Mouse (Mus musculus) G1E (cell line): Measurements from ENCODE around the gene Lrriq4. TPM values are rescaled to one million over a fixed set of nuclear protein-coding genes. Genes with fewer than 3 reads are reported as not detected.

Source experiments
- ATAC-seq: 2 replicates; pipeline ENCODE4 v1.8.0; 2016; ENCODE audit warnings: mild to moderate bottlenecking; ENCODE audit not compliant: insufficient number of reproducible peaks, poor library complexity, low FRiP score, severe bottlenecking; ENCODE audit errors: extremely low read depth
- DNase-seq: peaks from one replicate; pipeline ENCODE4 v3.0.0; 2012; ENCODE audit warnings: low spot score
- H3K27me3 ChIP-seq: 2 replicates; pipeline ENCODE4 v1.6.1; 2012; ENCODE audit warnings: mild to moderate bottlenecking, low read length, inconsistent platforms; ENCODE audit not compliant: insufficient read depth
- H3K36me3 ChIP-seq: replicated peaks from 2 replicates; pipeline ENCODE3; 2012; ENCODE audit warnings: mild to moderate bottlenecking, inconsistent platforms
- H3K4me1 ChIP-seq: 2 replicates; pipeline ENCODE4 v1.6.1; 2012; ENCODE audit warnings: low read depth, low read length, inconsistent platforms, mixed read lengths; ENCODE audit not compliant: insufficient read depth
- H3K4me3 ChIP-seq: 2 replicates; pipeline ENCODE4 v1.5.1; 2012; ENCODE audit warnings: low read depth, mild to moderate bottlenecking, inconsistent platforms, low read length, moderate library complexity, mixed read lengths
- H3K9me3 ChIP-seq: replicated peaks from 2 replicates; pipeline ENCODE4 v1.6.1; 2012; ENCODE audit warnings: inconsistent platforms
- CTCF ChIP-seq: IDR thresholded peaks from 2 replicates; pipeline ENCODE4 v1.5.1; 2012; ENCODE audit warnings: low read depth, low read length, inconsistent platforms, mixed read lengths
- GATA1 ChIP-seq: IDR thresholded peaks from 2 replicates; pipeline ENCODE4 v1.6.1; 2012; ENCODE audit warnings: borderline replicate concordance, low read length, inconsistent platforms, mixed read lengths
- GATA2 ChIP-seq: IDR thresholded peaks from 2 replicates; pipeline ENCODE4 v1.6.1; 2012; ENCODE audit warnings: low read depth, low read length, inconsistent platforms, borderline replicate concordance
- POLR2AphosphoS5 ChIP-seq: IDR thresholded peaks from 2 replicates; pipeline ENCODE4 v1.6.1; 2012; ENCODE audit warnings: low read depth, low read length, inconsistent platforms; ENCODE audit not compliant: insufficient replicate concordance
- TAL1 ChIP-seq: conservative IDR thresholded peaks from 2 replicates; pipeline ENCODE4 v1.6.1; 2012; ENCODE audit warnings: low read depth, low read length, inconsistent platforms, mixed read lengths
- polyA plus RNA-seq: library from polyadenylated mRNA; stranded (reverse); fragments of >175 nt; gene quantifications from 2 replicates; pipeline ENCODE4 v1.2.3, GENCODE M21; 2012
- total RNA-seq, 2 experiments: library from RNA; stranded (forward) in 1 of 2; stranded (reverse) in 1 of 2; fragments of 200-1000 nt in 1 of 2; fragments of >200 nt in 1 of 2; fragmentation: Nextera tagmentation in 1 of 2; gene quantifications; 2 replicates each; pipeline ENCODE4 v1.2.3; 2014 to 2017

Gene Lrriq4
- total and polyA plus RNA-seq, 3 experiments, result 0.11 TPM; not detected in 2

GRCm38 (mm10) chr3:30601610-30602064 lies 42.7 kb upstream of the Lrriq4 start:
- H3K27me3 ChIP-seq, result no peaks in the 10 kb centered on the region
- no peak for DNase-seq
- H3K4me1 ChIP-seq, result peaks cover 30% of the 10 kb centered on the region
- peak overlapping the region; percentile 98 for H3K4me3 ChIP-seq
- TF ChIP-seq TAL1 (no peak), GATA1 (no peak), POLR2AphosphoS5 (no peak), CTCF (no peak), GATA2 (no peak)
- no peaks in the 10 kb centered on the region for H3K9me3 ChIP-seq
- peaks cover 22% of the 10 kb centered on the region for H3K36me3 ChIP-seq
- ATAC-seq, result no peak; the same call in 1 of the 2 replicates

- H3K4me3 ChIP-seq, result peak within 1 kb of the TSS; percentile 98
- H3K9me3 ChIP-seq, result no peaks in the 10 kb centered on the region
- ATAC-seq, result peak; percentile 75
- no peaks in the 10 kb centered on the region for H3K27me3 ChIP-seq
- peak; percentile 81 for DNase-seq
- TF ChIP-seq TAL1, result no peak
- no peak for TF ChIP-seq CTCF
- TF ChIP-seq GATA2, result no peak
- TF ChIP-seq POLR2AphosphoS5, result no peak
- peaks cover 30% of the 10 kb centered on the region for H3K4me1 ChIP-seq
- peaks cover 26% of the 10 kb centered on the region for H3K36me3 ChIP-seq
These were observed 42.1 kb upstream of the Lrriq4 start, which contains the start of gene Mynn for GRCm38 (mm10) chr3:30602065-30602739. TSS of gene Mynn (plus strand) at chr3:30602065.

GRCm38 (mm10) chr3:30602740-30603098 lies 41.6 kb upstream of the Lrriq4 start:
- peak; percentile 61 for DNase-seq
- TF ChIP-seq TAL1 (no peak), GATA2 (no peak), CTCF (no peak), POLR2AphosphoS5 (no peak), GATA1 (no peak)

GRCm38 (mm10) chr3:30603256-30603655 lies 41.1 kb upstream of the Lrriq4 start:
- H3K9me3 ChIP-seq, result no peaks in the 10 kb centered on the region
- peaks cover 35% of the 10 kb centered on the region for H3K36me3 ChIP-seq
- ATAC-seq (no peak), DNase-seq (no peak)
- H3K27me3 ChIP-seq, result no peaks in the 10 kb centered on the region
- H3K4me1 ChIP-seq, result peaks cover 32% of the 10 kb centered on the region
- H3K4me3 ChIP-seq, result peak overlapping the region; percentile 98
- no peak for TF ChIP-seq CTCF
- TF ChIP-seq TAL1, result no peak
- TF ChIP-seq GATA1, result no peak
- no peak for TF ChIP-seq GATA2

More at GRCm38 (mm10) chr3:30602740-30603098, 41.6 kb upstream of the Lrriq4 start:
- Histone ChIP-seq H3K4me1 (peaks cover 30% of the 10 kb centered on the region), H3K27me3 (no peaks in the 10 kb centered on the region), H3K9me3 (no peaks in the 10 kb centered on the region), H3K36me3 (peaks cover 31% of the 10 kb centered on the region), H3K4me3 (peak overlapping the region; percentile 98)
- ATAC-seq, result peak; percentile 59

- Histone ChIP-seq H3K4me3 (no peak overlapping the region), H3K9me3 (no peaks in the 10 kb centered on the region), H3K36me3 (peaks cover 77% of the 10 kb centered on the region), H3K27me3 (no peaks in the 10 kb centered on the region), H3K4me1 (peaks cover 14% of the 10 kb centered on the region)
- no peak for ATAC-seq
- TF ChIP-seq POLR2AphosphoS5, result no peak
- TF ChIP-seq GATA1, result no peak
- TF ChIP-seq CTCF, result no peak
- TF ChIP-seq TAL1, result no peak
- TF ChIP-seq GATA2, result no peak
- DNase-seq, result no peak
These were observed 35.3 kb upstream of the Lrriq4 start for GRCm38 (mm10) chr3:30608999-30609398.

- TF ChIP-seq POLR2AphosphoS5 (no peak), GATA2 (no peak), GATA1 (no peak), CTCF (no peak), TAL1 (no peak)
- H3K9me3 ChIP-seq, result no peaks in the 10 kb centered on the region
- H3K27me3 ChIP-seq, result no peaks in the 10 kb centered on the region
- ATAC-seq, result no peak
- no peak for DNase-seq
- H3K36me3 ChIP-seq, result peaks cover 79% of the 10 kb centered on the region
- H3K4me3 ChIP-seq, result no peak overlapping the region
- H3K4me1 ChIP-seq, result peaks cover 6% of the 10 kb centered on the region
These were observed 33.4 kb upstream of the Lrriq4 start for GRCm38 (mm10) chr3:30610930-30611329.
